Mouse (Mus musculus) mature B cell (primary cell): Measurements from ENCODE around the gene Gpx6.

Experiments used
- in situ Hi-C: fragments of 300-500 bp; cut with MboI; formaldehyde crosslinking; loops from 2 replicates; pipeline ENCODE4 v1.14.3; 2019

The Gpx6 gene

DNA sequence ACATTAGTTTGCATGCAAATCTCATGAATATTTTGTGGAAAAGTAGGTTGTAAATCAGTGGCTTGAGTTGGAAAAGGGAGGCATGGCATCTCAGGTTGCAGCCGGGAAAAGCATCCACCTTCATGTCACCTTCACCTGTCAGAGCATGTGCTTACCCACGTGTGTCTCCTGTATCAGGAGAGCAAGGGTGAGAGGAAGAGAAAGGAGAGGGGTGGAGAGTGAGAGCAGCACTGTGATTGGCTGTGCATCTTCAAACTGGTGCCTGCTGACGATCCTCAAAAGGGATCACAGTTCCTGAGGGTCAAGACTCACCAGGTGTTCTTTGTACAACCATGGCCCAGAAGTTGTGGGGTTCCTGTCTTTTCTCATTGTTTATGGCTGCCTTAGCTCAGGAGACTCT is at the start of gene Gpx6:
Gene Gpx6 (plus strand): TSS at position 200 of the 400 bp plus-strand sequence.
- in situ Hi-C loops, result no loop called here

DNA sequence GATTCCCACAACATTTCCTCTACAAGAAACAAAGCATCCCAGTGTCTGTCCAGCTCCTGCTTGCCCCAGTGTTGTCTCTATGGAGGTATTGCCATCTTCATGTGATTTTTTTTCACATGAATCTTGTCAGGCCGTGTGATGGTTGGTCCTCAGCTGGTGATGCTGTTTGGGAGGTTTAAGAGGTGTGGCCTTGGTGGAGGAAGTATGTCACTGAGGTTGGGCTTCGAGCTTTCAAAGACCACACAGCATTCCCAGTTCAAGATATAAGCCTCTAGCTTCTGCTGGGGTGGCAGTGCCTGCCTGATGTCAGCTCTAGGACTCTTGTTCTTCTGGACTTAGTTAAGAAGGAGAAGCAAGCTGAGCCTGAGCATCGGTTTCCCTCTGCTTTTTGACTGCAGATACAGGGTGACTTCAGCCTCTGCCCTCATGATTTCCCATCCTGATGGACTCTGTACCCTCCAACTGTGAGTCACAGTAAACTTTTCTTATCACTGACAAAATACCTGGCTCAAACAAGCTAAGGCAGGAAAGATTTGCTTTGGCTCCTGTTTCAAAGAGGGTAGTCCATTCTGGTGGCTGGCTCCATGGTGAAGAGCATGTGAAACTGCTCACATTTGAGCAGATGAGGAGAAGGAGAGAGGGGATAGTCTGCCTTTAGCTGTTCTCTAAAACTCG is 49.0 kb upstream of the Gpx6 start:
- in situ Hi-C loops, result no loop called here

DNA sequence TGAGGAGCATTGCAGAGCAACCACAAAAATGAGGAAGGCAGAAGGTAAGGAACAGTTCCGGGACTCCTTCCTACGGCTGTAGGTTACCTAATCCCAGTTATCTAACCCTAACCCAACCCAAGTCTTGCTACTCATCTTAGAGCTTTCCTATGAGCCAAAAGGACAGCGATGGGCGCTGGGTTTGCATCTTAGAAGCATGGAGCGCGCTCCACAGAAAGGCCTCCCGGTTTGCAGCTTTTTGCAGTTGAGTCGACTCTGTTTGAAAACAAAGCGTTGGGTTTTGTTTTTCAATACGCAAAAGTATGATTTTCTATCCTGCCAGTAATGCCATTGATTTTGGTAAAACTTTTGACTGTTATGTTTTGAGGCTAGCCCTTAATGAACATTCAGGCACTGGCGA is 48.0 kb upstream of the Gpx6 start:
- in situ Hi-C loops, result no loop called here

DNA sequence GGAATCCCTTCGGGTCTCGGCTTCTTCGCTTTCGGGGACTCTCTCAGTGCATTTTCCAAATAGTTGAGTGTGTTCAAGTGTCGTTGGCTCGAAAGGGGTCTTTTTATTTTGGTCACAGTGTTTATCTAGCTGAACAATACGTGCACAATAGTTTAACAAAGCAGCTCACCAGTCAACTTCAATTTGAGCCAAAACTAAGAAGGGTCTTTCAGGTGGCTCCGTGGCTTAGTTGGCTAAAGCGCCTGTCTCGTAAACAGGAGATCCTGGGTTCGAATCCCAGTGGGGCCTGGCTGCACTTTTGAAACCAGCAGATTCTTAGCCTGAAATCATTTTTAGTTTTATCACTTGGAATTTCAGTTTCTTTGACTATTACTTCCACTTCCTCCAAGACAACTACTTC is 47.6 kb upstream of the Gpx6 start:
- in situ Hi-C loops, result no loop called here

DNA sequence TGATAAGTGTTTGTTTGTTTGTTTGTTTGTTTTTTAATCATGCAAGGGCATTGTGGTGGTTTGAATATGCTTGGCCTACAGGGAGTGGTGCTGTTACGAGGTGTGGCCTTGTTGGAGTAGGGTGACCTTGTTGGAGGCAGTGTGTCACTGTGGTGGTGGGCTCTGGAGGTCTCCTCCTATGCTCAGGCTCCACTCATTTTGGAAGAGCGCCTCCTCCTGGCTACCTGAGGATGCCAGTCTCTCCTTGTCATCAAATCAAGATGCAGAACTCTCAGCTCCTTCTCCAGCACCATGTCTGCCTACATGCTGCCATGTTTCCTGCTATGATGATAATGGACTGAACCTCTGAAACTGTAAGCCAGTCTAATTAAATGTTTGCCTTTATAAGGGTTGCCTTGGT is 46.2 kb upstream of the Gpx6 start:
- in situ Hi-C loops, result no loop called here

DNA sequence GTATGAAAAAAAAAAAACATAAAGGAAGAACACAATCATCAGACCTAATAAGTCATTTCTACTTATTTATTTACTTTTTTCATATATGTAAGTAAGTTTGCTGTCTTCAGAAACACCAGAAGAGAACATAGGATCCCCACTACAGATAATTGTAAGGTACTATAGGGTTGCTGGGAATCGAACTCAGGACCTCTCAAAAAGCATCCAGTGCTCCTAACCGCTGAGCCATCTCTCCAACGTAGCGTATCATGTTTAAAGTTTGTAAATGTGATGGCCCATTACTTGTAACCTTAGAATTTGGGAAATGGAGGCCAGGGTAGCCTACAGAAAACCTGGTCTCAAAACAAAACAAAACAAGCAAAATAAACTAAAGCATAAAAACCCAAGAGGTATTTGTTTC is 44.4 kb upstream of the Gpx6 start:
- in situ Hi-C loops, result no loop called here

DNA sequence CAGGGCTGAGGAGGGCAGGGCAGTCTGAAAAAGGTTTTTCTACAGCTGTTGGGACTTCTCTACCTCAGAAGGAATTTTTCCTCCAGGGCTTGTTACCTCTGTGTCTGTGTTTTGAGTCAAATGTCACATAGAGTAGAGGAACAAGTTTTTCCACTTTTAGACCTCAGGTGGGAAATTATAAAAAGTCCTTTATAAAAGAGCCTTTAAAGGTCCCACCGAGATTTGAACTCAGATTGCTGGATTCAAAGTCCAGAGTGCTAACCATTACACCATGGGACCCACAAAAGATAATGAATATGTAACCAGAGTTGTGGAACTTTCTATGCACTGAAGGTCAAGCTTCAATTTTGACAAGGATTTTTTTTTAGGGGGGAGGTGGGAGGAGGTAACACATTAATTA is 43.7 kb upstream of the Gpx6 start:
- in situ Hi-C loops, result no loop called here

DNA sequence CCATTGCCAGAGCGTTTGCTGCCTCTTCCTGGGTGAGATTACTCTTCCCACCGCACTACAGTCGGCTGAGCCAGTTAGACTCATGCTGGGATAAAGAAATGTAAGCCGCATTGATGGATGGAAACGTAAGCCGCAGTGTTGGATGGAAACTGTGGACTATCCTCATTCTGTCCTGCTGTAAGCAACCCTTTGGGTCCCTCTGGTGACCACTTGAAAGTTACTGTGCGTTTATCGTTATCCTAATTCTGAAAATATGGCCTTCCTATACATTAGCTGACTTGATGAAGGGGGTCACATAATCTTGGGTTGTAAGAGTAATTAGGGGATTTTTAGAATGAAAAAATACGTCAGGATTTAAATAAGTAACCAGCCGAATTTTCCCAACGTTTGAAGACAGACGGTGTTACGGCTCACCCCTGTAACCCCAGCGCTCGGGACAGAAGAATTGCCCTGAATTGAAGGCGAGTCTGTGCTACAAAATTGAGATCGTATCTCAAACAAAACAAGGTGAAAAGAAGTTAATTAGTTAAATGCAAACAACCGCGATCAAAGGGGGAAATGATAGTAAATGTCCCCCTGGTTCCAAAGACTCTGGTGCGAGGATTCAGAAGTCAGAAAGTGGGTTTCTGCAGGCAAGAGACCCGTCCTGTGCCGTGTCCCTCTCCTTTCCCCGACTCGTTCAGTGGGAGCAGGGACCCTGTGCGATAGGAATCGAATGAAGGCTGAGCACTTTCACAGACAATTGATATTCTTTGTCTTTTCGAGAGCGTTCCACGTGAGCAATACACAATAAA is 36.7 kb upstream of the Gpx6 start:
- in situ Hi-C loops, result no loop called here

DNA sequence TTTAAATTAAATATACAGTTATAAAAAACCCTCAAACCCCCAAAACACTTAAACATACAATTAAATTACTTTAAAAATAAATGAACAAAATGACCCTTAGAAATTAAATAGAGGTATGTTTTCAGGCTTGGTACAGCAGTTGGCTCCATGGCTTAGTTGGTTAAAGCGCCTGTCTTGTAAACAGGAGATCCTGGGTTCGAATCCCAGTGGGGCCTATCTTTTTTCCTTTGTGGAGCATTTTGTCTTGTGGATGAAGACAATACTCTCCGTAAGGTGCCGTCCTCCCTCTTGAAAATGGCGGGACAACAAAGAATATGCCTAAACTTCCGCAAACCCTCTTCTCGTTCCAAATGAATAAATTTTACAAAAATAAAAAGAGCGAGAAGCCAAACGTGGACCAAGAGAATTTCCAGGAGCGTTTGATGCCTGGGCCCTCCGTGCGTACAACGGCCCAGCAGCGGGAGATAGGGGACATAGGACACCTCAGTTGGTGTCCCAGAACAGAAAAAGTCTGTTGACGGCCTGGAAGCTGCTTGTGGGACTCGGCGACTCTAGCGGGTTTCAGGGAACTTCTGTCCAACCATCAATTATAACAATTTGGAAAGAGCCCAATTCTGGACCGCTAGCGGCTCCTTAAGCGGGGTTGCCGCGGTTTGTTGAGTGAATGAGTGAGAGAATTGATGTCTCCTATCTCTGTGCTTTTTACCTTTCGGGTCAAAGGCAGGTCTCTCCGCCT is 35.9 kb upstream of the Gpx6 start:
- in situ Hi-C loops, result no loop called here

DNA sequence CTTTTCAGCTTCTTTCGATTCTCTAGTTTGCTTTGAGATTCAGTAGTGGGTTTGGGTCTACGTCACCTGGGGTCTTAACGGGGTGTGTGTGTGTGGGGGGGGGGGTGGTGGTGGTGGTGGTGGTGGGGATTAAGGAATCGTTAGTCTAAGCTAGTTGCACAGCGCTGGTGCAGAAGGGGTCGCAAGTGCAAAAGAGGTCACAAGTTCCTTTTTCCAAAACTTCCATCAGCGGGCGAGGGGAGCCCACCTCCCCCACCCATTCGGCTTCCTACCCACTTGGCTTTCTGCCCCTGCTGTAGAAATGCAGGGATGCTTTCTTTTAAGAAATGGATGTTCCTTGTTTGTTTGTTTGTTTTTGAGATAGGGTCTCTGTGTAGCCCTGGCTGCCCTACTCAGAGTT is 35.4 kb upstream of the Gpx6 start:
- in situ Hi-C loops, result no loop called here

DNA sequence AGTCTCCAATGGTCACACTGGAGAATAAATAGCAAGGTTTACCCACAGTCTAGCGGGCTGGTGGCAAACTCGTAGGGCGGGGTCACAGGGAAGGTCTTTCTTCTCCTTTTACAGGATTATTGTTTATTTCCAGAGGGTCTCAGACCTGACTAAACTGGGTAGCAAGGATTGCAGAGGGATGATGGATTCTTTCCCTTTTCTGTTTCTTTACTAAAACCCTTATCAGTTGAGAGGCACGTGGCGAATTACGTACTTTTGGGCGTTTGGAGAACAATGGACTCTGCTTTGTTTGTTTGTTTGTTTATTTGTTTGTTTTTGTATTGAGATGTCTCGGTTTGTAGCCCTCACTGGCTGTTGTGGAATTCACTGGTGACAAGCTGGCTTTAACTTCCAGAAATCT is 32.8 kb upstream of the Gpx6 start:
- in situ Hi-C loops, result no loop called here

DNA sequence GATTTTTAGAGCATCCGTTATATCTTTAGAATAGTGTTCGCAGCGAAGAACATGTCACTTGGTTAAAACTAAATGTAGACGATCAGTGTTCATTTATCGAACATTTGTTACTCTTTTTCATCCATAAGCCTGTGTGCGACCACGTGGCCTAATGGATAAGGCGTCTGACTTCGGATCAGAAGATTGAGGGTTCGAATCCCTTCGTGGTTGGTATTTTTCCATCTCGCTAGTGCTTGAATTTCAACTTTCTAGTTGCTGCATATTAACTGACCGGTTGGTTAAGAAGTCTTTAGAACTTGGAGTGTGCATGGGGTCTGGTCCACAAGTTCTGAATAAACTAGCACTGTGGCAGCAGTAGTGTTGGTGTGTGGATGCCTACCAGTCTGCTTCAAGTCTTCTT is 32.4 kb upstream of the Gpx6 start:
- in situ Hi-C loops, result no loop called here

DNA sequence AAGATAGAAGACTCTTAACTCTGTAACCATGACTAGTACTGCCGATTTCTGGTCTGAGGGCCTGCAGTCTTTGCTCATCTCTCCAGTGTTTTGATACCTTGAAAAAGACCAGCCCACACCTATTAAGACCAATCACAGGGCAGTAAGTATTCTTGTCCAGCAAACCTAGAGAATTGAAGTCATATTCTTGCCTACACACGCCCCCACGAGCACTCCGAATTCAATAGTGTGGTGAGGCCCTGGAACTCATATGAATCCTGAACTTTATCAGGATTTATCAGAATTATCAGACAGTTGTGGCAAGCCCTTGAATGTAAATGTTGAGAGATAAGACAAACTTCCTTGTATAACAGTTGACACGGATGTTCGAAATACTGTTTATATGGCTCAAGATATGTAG is 19.3 kb upstream of the Gpx6 start, which contains the start of gene Gpx5:
Gene Gpx5 (minus strand): TSS at position 101 of the 400 bp plus-strand sequence.
- in situ Hi-C loops, result no loop called here

DNA sequence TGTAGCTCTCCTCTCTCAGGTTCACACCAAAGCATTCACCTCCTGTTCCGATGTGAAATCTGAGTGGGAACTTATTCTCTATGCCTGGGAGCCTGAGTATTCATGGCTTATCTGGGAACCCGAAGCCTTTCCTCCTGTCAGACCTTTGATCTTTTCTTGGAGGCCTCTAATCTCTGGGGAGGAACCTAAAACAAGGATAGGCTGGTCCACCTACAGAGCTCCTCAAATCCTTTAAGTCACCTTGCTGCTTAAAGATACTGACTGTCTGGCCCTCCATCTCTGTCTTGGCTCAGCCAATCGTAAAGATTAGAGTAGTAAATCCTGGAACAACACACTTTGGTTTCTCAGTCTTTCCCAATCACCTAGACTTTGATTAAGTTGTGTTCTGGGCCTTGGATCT is 13.4 kb upstream of the Gpx6 start:
- in situ Hi-C loops, result no loop called here

DNA sequence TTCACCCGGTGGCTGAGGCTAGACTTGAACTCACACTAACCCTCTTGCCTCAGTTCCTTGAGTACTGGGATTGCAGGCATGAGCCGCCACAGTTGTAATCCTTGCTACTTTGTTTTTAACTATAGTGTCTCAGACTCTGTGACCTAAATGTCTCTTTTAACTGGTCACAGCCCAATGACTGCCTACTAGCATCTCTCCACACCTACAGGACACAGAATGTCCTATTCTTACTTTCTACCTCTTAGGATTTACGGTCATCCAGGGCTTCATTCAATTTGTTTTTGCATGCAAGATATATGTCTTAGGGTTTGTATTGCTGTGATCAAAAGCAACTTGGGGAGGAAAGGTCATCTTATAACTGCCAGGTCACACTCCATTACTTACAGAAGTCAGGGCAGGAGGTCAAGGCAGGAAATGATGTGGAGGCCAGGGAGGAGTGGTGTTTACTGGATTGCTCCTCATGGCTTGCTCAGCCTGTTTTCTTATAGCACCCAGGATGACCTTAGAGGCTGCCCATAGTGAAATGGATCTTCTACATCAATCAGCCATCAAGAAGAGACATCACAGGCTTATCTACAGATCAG is 7.3 kb upstream of the Gpx6 start:
- in situ Hi-C loops, result no loop called here

DNA sequence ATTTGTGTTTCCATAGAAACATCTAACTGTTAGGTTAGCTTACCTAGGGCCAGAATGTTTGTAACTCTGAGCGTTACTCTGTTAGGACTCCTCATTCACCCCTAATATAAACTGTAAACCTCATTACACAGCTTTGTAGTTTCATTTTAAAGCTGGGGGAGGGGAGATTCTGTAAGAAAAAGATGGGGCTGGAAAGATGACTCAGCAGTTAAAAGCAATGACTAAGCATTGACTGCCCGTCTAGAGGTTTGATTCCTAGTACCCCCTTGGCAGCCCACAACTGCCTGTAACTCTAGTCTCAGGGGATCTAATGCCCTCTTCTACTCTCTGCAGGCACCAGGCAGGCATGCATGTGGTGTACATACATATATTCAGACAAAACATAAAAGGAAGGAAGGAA is 2.1 kb upstream of the Gpx6 start:
- in situ Hi-C loops, result no loop called here

DNA sequence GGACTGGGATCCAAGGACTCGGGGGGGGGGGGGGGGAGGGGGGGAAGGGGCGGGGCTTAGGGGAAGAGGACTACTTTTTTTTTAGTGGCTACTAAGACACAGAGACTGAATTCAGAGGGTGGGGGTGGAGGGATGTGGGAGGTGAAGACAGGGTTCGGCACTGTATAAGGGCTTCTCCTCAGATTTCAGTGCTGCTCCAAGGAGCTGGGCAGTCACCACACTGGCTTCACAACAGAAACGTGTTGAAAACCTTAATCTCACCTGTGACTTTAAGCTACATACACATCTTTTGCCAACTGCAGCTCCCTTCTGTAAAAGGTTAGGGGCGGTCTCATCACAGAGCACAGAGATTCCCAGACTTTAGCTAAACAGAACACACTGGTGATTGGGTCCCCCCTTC is 929 bp downstream of the Gpx6 start:
- in situ Hi-C loops, result no loop called here

DNA sequence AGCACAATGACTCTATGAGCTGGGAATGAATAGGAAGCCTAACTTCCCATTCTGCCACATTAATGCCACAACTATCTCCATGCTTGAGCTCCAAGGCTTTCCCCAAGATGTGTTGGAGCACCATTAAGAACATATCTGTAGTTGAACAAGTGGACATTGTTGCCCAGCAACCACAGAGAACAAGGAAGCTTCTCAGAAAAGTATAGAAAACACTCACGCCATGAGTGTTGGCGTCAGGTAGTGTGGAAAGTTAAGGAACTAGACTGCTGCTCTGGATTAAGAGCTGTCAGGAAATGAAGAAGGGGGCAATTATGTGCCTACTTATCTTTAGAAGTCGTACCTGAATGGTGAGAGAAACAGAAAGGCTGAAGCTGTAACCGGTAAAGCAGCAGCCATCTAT is 2.0 kb downstream of the Gpx6 start:
- in situ Hi-C loops, result no loop called here

DNA sequence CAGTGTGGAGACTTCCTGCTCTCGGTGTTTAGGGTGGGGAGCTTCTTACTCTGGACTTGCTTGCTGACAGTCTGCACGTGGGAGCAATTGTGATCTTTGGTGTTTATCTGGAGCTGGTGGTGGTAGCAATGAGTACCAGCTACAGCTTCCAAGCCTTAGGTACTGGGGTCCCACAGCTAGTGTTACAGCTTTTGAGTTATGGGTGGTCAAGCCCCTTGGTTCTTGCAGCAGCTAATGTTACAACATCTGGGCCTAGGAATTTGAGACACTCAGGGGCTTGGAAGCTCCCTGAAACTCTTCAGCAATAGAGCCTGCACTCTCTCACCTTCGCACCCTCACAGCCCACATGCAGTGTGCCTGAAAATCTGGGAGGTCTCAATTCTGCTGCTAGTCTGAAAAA is 8.3 kb downstream of the Gpx6 start:
- in situ Hi-C loops, result no loop called here

DNA sequence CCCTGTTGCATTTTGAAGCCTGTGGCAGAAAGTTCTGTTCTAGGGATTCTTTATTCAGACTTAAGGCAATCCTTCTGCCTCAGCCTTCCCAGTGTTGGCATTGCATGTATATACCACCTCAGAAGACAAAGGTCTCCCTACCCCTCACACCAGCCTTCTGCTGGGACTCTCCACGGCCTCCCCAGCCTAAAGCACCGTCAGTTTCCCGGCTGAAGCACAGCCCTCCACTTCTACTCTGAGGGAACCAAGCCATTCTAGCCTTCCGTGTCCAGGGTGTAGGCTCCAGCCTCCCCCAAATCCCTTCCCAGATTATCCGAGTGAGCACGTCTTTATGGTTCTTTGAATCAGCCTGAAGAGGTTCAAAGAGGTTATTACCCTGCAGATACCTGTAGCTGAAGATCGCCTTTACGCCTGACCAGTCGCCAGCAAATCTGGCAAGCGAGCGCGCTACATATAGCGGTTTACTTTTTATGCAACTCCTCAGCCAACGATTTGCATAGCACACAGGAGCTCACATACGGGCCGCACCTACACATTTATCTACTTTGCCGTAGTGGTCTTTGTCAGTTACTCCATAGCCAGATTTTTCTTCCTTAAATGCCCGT is 10.1 kb downstream of the Gpx6 start:
- in situ Hi-C loops, result no loop called here

DNA sequence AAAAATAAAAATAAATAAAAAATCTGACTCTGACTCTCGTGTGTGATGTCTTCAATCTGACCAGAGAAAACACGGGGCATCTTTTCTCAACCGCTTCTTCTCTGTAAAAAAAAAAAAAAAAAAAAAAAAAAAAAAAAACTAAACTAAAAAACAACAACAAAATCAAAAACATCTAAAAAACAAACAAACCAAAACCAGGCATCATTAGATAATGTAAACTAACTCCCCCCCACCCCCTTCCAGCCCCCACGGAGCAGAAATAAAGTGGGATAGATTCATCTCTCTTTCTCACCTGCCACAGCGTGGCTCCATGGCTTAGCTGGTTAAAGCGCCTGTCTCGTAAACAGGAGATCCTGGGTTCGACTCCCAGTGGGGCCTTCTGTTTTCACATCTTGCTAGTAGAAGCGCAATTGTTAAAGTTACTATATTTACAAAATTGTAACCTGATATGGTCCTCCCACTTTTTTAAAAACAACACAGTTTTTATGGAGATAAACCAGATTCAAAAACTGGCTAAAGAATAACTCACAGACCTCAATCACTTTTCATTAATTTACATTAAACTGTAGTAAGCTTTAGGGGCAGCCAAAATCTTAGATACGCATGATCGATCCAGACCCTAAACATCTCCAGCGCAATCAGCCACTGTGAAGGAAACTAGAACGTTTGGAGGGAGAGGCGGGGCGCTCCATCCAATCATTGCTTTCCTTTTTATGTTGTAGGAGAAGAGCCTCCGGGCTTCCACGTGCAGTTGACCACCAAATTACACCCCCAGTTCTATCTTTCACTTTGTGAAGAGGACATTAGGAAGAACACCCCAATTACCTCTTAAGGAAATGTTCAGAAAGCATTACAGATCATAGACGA is 10.8 kb downstream of the Gpx6 start:
- in situ Hi-C loops, result no loop called here
